Mouse (Mus musculus) fibroblast of lung, adult 2 months (primary cell): ENCODE data around the gene Gm20388.
"Not testable (repeated sequence)": the region's sequence is repeated elsewhere in the genome, so short reads cannot be mapped to it uniquely, and the experiment has no call there.

Source experiments
- DNase-seq: peaks from one replicate; pipeline ENCODE4 v3.0.0-alpha.2; 2011; ENCODE audit warnings: low read depth

Gm20388 gene

GRCm38 (mm10) chr8:120337627-120338026 lies 427.0 kb downstream of the Gm20388 start:
- no peak for DNase-seq

GRCm38 (mm10) chr8:120338678-120339077 lies 428.0 kb downstream of the Gm20388 start:
- DNase-seq: no peak

- DNase-seq: no peak
These were observed 429.1 kb downstream of the Gm20388 start for GRCm38 (mm10) chr8:120339743-120340142.

- no peak for DNase-seq
These were observed 430.5 kb downstream of the Gm20388 start for GRCm38 (mm10) chr8:120341124-120341523.

GRCm38 (mm10) chr8:120342847-120343548 lies 432.4 kb downstream of the Gm20388 start:
- no peak for DNase-seq

GRCm38 (mm10) chr8:120343582-120343981 lies 432.9 kb downstream of the Gm20388 start:
- DNase-seq: no peak

GRCm38 (mm10) chr8:120344166-120344565 lies 433.5 kb downstream of the Gm20388 start:
- DNase-seq: no peak

GRCm38 (mm10) chr8:120344583-120344982 lies 433.9 kb downstream of the Gm20388 start:
- DNase-seq: no peak

GRCm38 (mm10) chr8:120347734-120348341 lies 437.2 kb downstream of the Gm20388 start:
- no peak for DNase-seq

GRCm38 (mm10) chr8:120348922-120349321 lies 438.3 kb downstream of the Gm20388 start:
- no peak for DNase-seq

GRCm38 (mm10) chr8:120351332-120352071 lies 440.9 kb downstream of the Gm20388 start:
- no peak for DNase-seq

- no peak for DNase-seq
These were observed 441.5 kb downstream of the Gm20388 start for GRCm38 (mm10) chr8:120352096-120352495.

- DNase-seq: no peak
These were observed 445.4 kb downstream of the Gm20388 start for GRCm38 (mm10) chr8:120356067-120356466.

GRCm38 (mm10) chr8:120357504-120357903 lies 446.9 kb downstream of the Gm20388 start:
- no peak for DNase-seq

- DNase-seq: no peak
These were observed 450.7 kb downstream of the Gm20388 start for GRCm38 (mm10) chr8:120361301-120361700.

GRCm38 (mm10) chr8:120363552-120364071 lies 453.0 kb downstream of the Gm20388 start:
- DNase-seq: no peak

- no peak for DNase-seq
These were observed 453.6 kb downstream of the Gm20388 start for GRCm38 (mm10) chr8:120364093-120364725.

- no peak for DNase-seq
These were observed 456.2 kb downstream of the Gm20388 start for GRCm38 (mm10) chr8:120366840-120367239.

- DNase-seq: not testable (repeated sequence)
These were observed 457.6 kb downstream of the Gm20388 start for GRCm38 (mm10) chr8:120368191-120368590.

GRCm38 (mm10) chr8:120368814-120369649 lies 458.4 kb downstream of the Gm20388 start:
- peak; percentile 95 for DNase-seq

- DNase-seq: no peak
These were observed 459.3 kb downstream of the Gm20388 start for GRCm38 (mm10) chr8:120369956-120370355.
